Mouse (Mus musculus): ENCODE data around the gene Gemin2. TPM values are rescaled to one million over a fixed set of nuclear protein-coding genes. Genes with fewer than 3 reads are reported as not detected.
"Not testable (repeated sequence)": the region's sequence is repeated elsewhere in the genome, so short reads cannot be mapped to it uniquely, and the experiment has no call there.

The Gemin2 gene
- 1 to 10 TPM; 3.9 to 5.9 (median 5.4) TPM for total RNA-seq (2022)

DNA sequence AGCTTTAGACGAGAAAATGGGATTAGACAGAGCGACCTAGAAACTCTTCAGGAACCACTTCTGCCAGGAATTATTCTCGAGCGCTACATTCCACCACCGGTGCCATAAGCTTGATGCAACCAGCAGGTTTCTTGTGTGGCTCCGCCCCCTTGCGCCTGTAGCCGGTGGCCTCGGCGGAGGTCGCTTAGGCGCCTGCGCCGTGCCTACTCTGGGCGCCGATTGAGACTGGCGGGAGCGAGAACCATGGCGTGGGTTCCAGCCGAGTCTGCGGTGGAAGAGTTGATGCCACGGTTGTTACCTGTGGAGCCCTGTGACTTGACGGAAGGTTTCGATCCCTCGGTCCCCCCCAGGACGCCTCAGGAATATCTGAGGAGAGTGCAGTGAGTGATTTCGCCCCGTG, at the start of gene Gemin2:
TSS of gene Gemin2 (plus strand) at position 160 of the 400 bp plus-strand sequence.
- peak; percentile 76 to 90 for DNase-seq (ENCODE audit: low spot score in 2 of 2)

DNA sequence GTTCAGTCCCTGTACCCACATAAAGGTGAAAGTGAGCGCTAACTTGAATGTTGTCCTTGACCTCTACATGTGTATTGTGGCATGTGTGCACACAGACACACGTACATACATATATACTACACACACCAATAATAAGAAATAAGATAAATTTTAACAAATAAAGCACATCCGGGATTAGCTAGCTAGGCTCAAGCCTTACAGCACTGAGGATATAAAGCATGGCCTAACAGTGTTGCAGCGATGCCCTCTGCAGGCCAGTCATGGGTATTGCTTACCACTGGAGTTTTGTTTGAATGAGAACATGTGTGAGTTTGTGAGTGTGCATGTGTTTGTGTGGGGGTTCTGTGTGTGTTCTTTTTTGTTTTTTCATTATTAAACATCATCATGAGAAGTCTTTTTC, 48.6 kb upstream of the Gemin2 start:
- DNase-seq (ENCODE audit: low spot score in 2 of 2): no peak

DNA sequence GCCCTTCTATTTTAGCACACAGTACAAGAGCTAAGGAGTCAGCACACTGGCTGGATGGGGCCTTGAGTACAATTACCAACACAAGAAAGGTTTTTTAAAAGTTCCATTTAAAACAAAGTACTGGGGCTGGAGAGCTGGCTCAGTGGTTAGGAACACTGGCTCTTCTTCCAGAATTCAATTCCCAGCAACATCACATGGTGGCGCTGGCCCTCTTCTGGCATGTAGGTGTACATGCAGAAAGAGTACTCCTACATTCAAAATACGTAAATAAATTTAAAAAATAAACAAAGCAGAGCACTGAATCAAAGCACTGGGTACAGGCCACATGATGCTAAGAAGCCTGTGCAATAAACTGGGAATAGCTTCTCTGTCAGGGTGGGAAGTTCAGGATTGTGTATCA, 36.2 kb upstream of the Gemin2 start:
- no peak for DNase-seq (ENCODE audit: low spot score in 2 of 2)

DNA sequence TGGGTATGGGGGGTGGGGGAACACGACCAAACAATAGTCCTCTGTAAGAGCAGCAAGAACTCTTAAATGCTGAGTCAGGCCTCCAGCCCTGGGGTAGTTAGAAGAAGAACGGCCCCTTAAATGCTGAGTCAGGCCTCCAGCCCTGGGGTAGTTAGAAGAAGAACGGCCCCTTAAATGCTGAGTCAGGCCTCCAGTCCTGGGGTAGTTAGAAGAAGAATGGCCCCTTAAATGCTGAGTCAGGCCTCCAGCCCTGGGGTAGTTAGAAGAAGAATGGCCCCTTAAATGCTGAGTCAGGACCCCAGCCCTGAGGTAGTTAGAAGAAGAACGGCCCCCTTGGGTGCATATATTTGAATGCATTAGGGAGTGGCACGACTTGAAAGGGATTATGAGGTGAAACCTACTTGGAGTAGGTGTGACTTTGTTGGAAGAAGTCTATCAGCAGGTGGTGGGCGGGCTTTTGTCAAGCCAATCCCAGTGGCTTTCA, 32.0 kb upstream of the Gemin2 start:
- not testable (repeated sequence) for DNase-seq (ENCODE audit: low spot score in 2 of 2)

DNA sequence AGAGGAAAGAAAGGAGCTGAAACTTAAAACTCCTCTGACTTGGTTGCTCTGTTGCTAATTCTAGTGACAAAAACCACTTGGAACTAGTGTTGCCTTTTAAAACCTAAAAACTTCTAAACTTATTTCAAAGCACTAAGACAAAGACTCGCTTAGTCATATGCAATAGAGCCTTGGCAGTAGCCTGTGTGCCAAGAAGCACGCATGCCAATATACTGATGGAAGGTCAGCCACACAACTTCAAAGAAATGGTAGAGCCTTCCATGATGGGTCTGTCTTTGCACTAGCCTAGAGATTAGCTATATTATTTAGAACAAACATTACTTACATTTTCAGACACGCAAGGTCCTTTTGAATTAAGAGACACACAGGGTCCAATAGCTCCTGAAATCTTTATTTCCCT, 27.4 kb upstream of the Gemin2 start:
- DNase-seq (ENCODE audit: low spot score in 2 of 2): no peak

DNA sequence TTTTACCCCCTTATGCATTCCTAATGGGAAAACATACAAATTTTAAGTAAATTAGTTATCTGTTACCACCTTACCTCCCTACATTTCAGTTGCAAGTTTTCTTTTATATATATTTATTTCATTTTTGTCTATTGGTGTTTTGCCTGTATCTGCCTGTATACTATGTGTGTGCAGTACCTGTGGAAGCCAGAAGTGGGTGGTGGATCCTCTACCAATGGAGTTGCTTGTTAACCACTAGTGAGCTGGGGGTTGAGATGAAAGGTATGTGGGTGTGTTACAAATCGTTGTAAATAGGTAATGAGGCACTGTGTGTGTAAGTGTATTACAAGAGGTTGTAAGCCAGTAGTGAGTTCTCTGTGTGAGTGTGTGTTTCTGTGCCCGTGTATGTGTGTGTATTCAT, 2.7 kb upstream of the Gemin2 start:
- no peak for DNase-seq (ENCODE audit: low spot score in 2 of 2)

DNA sequence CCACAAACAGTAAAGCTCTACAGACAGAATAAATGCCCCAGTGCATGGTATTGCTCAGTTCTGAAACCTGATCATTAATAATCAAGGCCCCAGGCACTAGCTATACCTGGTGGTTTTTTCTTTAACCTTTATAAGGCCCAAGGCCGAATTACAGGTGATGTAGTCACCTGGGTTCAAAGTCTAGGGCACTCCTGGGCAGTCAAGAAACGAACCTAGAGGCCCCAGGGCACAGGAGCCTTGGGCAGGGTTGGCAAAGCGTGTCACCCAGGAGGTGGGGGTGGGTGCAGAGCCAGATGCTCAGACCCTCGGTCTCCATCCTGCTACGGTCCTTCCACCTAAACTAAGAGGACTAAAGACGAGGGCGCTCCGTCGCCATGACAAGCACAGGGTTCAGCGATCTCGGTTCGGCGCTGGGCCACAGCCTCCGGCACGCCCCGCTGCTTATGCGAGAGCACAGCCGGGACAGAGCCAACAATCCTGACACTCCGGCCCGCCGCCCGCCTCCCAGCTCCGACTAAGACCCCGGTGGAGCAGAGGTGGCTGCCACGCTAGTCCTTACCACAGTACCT, 1.8 kb upstream of the Gemin2 start:
- DNase-seq (ENCODE audit: low spot score in 2 of 2): no peak

DNA sequence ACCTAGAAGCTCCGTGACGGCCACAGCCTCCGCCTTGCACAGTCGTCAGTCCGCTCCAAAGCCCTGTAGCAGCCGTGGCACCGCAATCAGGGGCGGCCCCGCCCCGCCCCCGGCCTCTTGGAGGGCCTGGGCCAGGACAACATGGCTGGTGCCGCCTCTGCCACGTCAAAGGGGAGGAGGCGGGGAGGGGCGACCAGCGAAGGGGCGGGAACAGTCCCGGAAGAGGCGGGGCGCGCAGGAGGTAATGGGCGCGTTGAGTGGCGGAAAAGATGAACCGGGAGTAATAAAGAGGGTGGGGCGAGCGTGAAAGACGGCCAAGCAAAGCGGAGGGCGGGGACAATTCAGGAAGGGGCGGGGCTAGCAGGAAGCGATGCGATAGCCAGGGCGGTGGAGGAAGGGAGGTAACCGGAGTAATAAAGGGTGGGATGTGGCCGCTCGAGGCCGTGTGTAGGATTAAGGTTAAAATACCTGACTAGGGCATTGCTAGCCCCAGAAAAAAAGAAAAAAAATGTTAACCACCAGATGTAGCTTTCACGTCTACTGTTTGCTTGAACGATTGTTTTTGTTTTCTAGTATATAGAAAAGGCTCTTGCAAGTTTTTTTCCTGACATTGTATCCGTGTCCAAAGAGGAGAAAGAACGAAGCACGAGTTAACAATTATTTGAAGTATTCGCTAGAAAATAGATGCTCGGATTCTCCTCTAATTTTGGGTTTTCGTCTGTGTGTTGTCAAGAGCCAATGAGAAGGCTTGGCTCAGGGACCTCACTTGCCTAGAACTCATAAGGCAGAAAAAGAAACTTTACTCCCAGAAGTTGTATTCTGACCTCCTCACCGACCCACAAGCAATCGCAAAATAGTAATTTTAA, 1.1 kb upstream of the Gemin2 start, which contains the start of gene Sec23a:
TSS of gene Sec23a (minus strand) at position 174 of the 866 bp plus-strand sequence.
- DNase-seq (ENCODE audit: low spot score in 2 of 2): peak; percentile 99

DNA sequence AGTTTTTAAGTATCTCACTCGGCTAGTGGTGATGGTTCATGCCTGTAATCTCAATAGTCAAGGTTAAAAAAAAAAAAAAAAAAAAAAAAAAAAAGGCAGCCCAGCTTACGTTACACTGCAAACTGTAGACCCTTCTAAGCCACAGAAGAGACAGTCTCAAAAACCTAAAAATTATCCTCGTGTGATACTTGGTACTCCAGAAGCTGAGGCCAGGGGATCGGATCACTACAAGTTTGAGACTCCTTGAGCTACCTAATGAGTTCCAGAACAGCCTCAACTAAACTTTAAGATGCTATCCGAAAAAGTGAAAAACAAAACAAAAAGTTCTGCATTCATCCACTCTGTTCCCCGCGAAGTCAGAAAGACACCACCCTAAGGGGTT, 492 bp upstream of the Gemin2 start:
- no peak for DNase-seq (ENCODE audit: low spot score in 2 of 2)

DNA sequence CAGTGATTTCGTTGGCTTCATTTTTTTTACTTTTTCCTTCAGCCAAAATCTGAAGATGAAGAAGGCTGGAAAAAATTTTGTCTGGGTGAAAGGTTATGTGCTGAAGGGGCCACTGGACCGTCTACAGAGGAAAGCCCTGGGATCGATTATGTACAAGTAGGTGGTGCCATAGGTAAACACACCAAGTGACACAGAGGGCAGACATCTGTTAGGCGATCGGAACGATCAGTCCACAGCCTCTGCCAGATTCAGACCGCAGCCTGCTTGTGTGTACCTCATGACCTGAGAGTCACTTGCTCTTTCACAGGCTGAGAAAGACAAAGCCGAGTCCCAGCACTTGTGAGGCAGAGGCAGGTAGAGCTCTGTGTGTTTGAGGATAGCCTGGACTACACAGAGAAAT, 4.8 kb downstream of the Gemin2 start:
- DNase-seq (ENCODE audit: low spot score in 2 of 2): no peak

DNA sequence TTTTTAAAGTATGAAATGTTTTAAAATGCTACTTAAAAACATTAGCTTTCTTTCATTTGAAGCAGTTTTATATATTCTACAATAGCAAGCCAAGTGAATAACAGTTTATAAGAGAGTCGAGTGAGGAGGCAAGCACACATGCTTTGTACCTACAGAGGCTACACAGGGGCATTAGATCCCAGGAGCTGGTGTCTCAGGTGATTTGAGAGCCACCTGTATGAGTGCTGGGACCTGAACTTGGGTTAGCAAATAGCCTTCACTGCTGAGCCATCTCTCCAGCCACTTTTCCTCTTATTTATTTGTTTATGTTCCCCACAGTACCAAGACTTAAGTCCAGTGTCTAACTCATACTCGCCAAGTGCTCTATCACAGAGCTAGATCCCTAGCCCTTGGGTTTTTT, 6.7 kb downstream of the Gemin2 start:
- DNase-seq (ENCODE audit: low spot score in 2 of 2): no peak

DNA sequence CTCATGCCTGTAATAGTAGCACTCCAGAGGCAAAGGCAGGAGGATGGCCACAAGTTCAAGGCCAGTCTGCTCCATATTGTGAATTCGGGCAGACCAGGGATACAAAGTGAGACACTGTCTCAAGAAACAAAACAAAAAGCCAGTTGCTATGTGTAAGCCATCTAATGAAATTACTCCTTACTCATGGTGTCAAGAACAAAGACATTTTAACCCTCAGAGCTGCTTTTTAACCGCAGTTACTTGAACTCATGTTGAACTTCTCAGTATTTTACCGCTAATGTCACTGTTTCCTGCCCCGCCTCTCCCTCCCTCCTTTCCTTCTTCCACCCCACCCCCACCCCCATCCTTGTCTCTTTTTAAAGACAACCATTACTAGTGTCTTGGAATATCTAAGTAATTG, 8.1 kb downstream of the Gemin2 start:
- no peak for DNase-seq (ENCODE audit: low spot score in 2 of 2)

DNA sequence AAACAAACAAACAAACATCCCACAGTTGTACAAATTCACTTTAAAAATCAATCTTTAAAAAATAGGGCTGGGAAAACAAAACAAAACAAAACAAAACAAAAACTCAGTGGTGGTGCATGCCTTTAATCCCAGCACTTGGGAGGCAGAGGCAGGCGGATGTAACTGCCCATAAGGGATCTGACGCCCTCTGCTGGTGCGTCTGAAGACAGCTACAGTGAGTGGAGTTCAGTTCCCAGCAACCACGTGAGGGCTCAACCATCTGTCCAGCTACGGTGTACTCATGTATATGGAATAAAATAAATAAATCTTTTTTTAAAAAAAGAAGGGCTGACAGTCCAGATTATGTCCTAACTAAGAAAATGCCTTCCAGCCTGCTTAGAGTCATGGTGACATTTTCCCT, 18.9 kb downstream of the Gemin2 start:
- no peak for DNase-seq (ENCODE audit: low spot score in 2 of 2)

DNA sequence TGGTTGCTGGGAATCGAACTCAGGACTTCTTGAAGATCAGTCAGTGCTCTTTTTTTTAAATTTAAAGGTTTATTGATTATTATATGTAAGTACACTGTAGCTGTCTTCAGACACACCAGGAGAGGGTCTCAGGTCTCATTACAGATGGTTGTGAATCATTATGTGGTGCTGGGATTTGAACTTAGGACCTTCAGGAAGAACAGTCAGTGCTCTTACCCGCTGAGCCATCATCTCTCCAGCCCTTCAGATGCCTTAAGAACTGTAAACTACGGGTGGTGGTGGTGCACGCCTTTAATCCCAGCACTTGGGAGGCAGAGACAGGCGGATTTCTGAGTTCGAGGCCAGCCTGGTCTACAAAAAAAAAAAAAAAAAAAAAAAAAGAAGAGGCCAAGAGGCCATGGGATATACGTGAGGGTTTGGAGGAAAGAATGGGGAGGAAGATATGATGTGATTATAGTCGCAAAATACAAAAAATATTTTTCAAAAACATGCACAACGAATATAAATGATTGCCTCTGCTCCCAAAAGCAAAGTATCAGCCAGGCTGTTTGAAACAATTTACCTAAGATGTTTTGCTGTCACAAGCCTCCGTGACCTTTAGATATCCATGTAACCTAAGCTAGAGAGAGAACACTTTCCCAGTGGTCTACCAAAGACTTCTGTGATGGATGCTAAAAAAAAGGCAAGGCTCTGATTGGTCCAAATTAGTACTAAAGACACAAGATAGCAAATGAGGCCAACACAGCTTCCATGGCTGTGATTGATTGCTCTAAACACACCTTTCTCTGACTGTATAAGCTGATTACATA, 26.2 kb downstream of the Gemin2 start:
- DNase-seq (ENCODE audit: low spot score in 2 of 2): no peak

DNA sequence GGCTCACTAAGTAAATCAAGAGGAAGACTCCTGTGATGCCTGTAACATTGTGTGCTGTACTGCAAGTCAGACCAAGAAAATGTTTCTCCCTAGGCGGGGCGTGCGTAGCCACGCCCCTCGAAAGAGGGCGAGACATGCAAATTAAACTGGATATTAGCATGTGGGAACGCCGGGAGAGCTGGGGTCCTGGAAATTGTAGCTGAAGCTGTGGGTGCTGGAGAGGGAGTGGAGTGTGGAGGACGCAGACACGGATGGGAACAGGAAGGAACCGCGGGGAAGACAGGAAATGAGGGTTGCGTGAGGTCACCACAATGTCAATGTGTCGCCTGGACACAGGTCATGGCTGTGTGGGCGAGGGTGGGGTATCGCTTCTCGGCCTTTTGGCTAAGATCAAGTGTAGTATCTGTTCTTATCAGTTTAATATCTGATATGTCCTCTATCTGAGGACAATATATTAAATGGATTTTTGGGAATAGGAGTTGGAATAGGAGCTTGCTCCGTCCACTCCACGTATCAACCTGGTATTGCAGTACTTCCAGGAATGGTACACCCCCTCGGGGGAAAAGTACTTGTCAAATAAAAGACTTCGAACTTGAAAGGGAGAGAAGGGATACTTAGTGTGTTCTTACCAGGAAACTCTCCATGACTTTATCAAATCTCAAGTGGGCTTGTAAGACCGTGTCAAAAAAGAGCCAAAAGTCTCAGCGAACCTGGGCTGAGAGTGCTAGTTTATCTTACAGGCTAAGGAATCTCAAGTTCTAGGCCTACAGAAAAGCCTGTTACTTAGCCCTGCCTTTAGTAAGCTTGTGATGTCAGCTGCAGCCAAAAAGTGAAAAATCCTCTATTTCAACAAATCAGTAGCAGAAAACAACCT, 27.0 kb downstream of the Gemin2 start:
- DNase-seq (ENCODE audit: low spot score in 2 of 2): peak in 1 of 2 experiments; percentile 3

DNA sequence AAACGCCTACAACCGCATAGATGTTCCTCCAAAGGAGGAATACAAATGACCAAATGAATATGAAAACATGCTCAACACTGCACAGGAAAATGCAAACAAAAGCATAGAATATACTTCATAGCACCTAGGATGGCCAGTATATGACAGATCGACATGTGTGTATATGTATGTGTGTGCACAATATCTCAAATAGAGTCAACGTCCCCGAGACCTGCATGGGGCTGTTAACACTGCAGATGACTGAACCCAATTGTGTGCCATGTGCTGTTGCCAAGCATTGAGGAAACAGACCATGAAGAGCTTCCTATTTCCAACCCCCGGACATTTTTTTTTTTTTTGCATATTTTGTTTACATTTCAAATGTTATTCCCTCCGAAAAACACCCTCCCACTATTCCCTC, 27.7 kb downstream of the Gemin2 start:
- no peak for DNase-seq (ENCODE audit: low spot score in 2 of 2)

DNA sequence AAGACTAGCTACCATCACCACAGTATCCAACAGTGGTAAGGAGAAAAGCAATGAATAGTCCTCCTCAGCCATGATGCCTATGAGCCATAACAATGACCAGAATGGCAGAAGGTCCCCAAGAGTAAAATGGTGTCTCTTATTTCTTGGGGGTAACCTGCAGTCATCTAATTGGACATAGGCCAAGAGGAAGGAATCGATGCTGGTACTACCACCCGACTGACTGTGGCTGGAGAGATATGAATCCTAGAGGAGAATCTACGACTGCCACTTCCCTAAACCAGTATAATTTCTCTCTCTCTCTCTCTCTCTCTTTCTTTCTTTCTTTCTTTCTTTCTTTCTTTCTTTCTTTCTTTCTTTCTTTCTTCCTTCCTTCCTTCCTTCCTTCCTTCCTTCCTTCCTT, 39.3 kb downstream of the Gemin2 start:
- DNase-seq (ENCODE audit: low spot score in 2 of 2): no peak

DNA sequence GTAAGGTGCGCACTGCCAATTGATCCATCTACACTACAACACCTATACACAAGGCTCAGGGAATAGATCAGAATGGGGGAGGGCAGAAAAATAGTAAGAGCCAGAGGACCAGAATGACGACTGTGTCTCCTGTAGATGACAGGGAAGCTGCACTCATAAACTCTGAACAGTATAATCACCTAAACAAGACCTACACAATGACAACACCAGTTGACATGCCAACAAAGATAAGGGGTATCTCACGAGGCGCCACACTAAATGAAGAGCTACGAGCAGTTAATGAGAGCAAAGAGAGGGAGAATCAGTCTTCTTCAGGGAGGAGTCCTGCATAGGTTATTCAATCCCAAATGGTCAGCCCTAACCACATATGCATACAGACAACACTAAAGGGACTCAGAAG, 40.0 kb downstream of the Gemin2 start:
- no peak for DNase-seq (ENCODE audit: low spot score in 2 of 2)

DNA sequence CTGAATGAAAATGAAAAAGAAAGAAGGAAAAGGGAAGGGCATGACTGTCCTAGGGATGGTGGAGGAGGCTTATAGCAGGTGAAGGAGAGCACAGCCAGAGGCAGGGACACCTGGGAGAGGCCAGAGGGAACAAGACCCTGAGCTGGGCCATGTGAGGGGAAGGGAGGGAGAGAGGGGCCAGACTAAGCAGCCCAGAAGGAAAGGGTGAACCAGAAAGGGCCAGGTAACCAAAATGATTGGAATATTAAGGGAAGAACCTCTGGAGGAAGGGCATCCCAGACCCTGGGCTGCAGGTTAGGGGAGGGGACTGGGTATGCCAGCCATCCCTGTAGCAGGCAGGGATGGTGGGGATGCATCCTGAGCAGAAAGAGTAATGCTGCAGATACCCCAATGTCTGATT, 40.8 kb downstream of the Gemin2 start:
- DNase-seq (ENCODE audit: low spot score in 2 of 2): no peak

DNA sequence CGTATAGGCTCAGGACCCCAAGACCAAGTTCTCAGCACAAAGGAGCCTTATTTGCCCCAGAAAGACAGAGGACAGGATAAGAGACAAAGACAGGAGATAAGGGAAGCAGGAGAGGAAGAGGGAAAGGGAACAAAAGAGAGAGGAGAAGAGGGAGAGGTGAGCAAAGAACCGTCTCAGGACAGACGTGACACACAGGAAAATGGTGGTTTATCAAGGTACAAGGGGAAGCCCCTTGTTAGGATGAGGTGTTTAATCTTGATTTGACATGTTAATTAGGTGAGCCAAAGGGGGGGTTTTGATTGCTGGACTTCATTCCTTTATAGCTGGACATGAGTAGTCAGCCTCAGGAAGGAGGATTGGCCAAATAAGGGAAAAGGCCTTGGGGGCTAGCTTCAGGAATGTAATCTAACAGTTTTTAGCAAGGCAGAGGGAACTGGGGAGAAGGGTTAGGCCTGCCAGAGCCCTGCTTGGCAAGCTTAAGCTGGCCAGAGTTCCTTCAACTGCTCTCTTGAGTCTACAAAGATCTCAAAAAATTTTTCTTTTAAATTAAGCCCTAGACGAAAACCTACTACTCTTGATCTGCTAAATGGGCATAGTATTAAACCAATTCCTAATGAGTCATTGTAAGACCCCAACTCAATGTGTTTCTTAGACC, 42.1 kb downstream of the Gemin2 start:
- no peak for DNase-seq (ENCODE audit: low spot score in 2 of 2)

DNA sequence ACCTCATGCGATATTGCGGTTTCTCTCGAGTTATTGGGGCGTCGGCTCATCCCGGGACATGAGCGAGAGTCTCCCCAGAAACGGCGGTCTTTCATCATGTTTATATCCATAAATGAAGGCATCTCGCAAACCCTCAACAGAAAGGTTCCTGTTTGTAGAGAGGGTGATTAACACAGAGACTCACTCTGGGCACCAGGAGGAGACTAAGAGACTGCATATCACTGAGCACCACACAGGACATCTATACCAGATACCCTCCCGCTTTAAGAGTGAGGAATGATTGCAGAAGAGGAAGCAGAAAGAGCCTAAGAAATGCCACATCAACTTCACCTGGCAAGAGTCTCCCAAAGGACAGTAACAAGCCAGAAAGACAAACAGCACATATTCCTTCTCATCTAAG, 43.0 kb downstream of the Gemin2 start:
- DNase-seq (ENCODE audit: low spot score in 2 of 2): no peak
